Mouse (Mus musculus) ovary, postnatal 10 days (tissue): ENCODE measurements around the gene Srpk2.
A peak's percentile ranks its signal among the peaks of the same experiment; 100 is the strongest.
"Not testable (repeated sequence)": the region's sequence is repeated elsewhere in the genome, so short reads cannot be mapped to it uniquely, and the experiment has no call there.

Experiments used
- DNase-seq: peaks from one replicate; pipeline ENCODE4 v3.0.0; 2022; ENCODE audit warnings: low spot score

Gene Srpk2

DNA sequence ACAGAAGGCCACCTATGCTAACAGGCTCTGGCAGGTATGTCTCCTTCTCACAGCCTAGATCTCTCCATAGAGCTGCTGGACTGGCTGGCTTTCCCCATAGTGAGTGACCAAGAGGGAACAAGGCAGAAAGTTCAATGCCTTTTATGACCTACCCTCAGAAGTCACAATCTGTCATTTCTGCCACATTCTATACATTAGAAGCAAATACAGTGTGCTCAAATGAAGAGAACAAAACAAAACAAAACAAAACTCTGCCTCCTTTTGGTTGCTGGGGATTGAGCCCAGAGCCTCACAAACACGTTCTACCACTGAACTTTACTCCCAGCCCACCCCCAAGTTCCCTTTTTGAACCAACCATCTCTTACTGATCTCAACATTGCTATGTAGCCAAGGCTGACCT is at the start of gene Srpk2:
Gene Srpk2, minus strand, starts transcription at position 101 of the 400 bp plus-strand sequence.
- no peak for DNase-seq

DNA sequence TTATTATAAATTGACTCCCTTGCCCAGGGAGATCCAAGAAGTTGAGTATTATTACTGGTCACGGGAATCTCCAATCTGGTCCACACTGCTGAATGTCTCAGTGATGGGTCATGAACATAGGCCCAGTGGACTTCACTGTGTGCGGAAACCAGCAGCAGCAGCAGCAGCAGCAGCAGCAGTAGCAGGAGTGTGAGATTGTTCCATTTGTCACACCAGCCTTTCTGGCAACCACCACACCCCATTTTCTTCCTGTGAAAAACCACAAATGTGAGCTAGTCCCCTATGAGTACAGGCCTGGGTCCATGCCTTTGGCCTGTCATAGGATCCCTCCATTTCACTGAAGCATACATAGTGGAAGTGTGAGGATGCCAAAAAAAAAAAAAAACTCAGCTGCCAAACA is 37.5 kb upstream of the Srpk2 start:
- DNase-seq, result no peak

DNA sequence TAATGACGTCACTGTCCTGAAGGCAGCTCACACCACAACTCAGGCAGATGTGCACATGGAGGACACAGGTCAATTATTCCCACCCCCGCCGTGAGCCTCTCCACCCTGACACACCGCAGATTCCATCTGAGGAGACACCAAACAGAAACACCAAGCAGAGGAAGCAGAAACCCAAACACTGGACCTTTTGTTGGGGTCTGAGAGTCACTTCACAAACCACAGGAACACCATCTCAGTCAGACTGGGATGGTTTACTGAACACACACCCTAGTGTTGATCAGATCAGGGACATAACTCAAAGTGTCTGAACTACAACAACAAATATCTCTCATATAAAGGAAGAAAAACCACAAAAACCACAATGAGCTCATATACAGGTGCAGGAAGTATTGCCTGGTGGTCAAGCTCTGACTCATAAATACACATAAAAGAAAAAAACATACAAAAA is 34.5 kb upstream of the Srpk2 start:
- DNase-seq, result no peak

DNA sequence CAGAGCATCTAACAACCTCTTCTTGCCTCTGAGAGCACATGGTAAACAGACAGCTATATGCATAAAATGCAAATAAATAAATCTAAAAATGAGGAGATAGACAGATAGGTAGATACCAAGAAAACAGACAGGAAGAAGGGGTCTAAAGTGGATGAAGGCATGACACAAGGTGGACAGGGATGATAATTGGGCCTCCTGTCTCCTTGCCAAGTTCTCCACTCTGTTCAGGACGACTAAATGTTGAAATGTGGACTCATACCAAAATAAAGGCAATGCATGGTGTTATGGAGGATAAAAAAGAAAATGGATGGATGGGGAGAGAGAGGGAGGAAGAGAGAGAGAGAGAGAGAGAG is 33.7 kb upstream of the Srpk2 start:
- DNase-seq, result no peak

DNA sequence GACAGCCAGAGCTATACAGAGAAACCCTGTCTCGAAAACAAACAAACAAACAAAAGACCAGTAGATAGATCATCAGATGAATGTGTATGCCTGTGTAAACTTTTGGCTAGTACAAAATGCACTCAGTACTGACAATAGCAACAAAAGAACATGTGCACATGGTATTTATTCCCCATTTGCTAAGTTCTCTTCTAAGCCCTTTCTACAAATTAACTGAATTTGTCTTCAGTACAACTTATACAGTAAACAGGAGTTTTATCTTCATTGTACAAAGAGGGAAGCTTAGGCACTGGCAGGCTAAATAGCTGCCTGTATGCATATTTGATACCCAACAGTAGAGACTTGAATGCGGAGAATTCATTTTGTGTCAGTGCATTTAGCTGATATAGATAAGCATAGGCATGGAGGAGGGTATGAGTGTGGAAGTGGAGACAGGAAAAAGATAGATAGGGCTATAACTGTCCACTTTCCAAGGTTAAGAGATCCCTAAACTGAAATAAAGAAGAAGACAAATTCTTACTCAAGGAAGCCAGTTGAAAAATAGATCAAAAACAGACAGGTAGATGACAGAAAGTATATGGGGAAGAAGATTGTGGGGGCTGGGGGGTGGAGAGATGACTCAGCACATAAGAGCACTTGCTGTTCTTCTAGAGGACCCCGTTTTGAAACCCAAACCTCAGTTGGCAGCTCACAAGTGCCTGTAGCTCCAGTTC is 33.2 kb upstream of the Srpk2 start:
- DNase-seq, result no peak

DNA sequence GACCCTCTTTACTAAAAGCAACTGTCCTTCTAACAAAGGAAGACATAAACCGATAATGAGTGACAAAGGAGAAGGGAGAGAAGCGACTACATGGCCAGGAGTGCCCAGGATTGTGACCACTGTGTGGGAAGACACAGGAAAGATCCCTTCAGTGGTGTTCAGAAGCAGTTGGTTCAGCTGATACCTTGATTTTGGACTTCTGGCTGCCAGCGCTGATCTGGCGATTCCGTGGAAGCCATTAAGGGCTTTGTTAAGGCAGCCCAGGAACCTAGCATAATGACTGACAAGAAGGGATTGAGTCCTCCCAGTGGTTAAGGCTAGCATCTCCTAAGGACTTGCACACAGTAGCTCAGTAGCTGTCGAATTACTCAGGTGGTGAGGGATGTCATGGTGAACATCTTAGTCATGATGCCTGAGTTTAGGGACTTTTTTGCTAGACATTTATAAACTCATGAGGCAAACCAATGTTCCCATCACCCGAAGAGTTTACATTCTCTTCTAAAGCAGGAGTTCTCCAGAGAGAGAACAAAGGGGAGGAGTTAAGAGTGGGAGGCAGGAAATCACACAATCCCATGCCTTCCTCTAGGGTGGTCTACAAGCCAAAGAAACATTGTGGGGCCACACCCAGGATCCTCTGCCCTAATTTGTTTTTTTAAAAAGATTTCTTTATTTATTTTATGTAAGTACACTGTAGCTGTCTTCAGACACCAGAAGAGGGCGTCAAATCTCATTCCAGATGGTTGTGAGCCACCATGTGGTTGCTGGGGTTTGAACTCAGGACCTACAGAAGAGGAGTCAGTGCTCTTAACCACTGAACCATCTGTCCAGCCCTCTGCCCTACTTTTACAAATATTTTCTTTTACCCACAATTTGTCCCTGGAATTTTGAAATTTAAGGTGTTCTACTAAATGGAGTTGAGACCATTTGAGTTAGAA is 29.3 kb upstream of the Srpk2 start:
- DNase-seq, result no peak

DNA sequence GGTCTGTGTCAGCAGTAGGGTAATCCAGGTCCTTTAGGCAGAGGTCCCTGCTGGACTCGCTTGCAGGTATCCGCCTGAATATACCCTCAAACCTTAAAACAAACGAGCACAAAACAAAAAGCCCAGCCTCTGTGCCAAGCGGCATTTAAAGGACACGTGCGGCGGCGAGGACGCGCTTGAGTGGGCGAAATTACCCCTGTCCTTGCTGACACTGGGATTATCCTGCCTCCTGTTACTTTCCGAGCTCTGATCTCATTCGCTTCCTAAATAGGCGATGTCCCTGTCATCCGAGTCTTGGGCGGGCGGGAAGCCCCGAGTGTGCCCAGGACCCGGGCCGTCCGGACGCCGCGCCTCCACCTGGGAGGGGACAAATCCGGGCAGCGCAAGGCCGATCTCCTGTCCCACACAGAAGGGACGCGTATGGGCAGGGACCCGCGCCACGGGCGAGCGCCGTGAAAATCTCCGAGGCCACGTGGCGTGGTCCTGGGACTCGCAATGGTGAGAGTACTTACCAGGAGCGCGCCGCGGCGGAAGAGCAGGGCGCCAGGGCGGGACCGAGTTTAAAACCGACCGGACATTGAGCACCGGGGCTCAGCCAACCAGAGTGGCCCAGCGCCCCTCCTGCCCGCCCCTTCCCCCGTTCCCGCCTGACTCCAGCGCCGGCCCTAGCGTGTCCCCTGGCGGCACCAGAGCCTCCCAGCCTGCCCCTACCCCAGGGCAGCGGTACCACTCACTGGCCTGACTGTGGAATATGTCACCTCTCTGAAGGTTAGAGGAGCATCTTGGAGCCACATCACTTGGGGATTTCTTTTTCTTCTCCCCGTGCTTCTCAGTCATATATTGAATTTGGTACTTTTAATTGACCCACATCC is 27.9 kb upstream of the Srpk2 start:
- peak; percentile 50 for DNase-seq

DNA sequence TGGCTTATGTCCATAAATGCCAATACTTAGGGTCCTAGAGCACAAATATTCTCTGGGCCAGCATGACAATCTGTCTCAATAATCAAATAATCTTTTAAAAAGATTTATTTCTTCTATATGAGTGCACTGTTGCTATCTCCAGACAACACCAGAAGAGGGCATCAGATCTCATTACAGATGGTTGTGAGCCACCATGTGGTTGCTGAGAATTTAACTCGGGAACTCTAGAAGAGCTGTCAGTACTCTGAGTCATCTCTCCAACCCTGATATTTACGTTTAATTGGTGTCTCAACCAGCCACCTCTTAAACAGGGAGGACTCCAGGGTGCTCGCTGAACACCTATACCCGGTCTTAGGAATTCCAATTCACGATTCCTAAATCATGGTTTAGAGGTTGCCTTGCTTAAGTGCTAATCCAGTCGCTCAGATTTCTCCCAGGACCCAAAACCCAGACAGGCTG is 27.3 kb upstream of the Srpk2 start:
- DNase-seq, result not testable (repeated sequence)

DNA sequence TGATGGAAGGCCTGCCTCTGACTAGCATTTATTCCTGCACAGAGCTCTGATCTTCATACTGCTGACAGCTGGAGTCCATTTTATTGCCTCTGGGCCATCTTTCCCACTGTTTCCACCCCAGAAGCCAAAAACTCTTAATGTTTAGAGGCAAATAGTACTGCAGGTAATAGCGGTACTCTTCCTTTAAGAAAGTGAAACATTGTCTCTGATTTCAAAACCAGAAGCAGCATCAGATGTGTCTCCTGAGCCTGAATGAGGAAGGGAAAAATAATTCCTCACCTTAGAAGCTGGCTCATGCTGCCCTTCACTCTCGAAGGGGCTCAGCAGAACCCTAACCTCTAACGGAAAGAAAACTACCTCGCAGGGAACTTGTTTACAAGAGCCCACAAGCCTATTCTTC is 26.8 kb upstream of the Srpk2 start:
- DNase-seq, result no peak

DNA sequence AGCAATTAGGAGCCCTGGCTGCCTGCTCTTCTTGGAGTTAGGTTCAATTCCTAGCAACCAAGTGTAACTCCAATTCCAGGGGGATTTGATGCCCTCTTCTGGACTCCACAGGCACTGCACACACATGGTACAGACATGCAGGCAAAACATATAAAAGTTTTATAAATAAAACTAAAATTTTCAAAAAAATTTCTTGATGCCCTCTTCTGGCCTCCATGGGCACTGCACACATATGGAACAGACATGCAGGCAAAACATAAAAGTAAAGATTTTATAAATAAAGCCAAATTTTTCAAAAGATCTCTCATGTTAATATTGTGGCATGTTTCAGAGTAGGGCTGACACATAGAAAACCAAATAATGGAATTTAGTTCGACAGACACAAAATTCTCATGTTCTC is 25.2 kb upstream of the Srpk2 start:
- no peak for DNase-seq

DNA sequence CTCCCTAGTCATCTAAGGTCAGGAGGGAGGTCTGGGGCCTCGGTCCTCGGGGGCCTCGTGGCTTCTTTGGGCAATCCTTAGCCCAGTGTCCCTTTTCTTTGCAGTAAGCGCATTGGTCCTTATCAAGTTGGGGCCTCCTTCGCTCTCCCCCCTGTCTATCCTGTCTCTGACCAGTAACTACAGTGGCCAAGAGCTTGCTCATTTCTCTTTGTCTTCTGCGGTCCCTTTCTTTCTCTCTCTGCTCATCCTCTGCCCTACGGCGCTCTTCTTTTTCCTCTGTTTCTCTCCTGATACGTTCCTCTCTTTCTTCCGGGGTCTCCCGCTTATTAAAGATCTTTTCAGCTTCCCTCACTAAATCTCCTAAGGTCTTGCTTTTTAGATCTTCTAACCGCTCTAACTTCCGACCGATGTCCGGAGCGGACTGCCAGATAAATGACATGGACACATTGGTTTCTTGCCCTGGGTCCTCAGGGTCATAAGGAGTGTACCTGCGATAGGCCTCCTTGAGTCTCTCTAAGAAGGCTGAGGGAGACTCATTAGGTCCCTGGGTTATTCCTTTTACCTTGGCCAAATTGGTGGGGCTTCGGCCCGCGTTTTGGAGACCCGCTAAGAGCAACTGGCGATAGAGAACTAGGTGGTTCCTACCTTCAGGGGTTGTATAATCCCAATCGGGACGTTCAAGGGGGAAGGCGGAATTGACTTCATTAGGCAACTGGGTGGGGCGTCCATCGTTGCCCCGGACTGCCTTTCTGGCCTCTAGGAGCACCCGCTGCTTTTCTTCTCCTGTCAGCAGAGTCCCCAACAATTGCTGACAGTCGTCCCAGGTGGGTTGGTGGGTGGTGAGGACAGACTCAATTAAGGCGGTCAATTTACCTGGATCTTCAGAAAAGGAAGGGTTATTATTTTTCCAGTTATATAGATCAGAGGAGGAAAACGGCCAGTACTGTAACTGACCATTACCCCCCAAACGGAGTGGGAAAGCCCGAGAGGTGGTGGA is 22.5 kb upstream of the Srpk2 start:
- DNase-seq, result not testable (repeated sequence)

DNA sequence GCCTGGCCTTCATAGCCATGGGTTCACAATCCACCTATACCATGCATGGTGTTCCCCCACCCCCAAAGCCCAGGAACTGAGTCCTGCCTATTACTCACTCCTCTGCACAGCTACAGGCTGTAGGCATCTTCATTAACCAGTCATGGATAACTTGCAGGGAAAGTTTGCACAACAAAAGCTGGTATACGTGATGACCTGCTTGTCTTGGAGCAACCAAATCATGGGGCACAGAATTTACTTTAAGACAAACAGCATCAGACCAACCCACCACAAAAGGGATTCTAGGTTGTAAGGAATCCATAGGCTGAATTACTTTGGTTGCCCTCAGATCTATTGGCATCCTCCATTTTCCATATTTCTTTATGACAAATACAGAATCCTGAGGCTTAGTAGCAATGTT is 13.0 kb upstream of the Srpk2 start:
- DNase-seq, result no peak

DNA sequence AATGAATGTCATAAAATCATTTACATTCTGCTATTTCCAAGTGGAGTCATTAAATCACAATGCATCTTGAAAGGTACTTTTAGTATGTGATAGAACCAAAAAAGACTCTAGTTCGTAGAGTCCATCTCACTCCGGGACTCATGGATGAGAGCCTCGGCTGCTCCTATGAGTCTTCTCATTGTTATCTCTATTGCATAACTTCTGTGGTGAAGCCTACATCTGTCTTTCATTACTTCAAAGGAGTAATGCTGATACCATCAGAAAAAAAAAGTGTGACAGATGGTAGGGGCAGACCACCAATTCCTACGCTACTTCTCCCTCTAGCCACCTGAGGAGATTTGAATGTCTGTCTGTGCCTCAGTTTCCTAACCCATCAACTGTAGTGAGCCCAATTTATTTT is 986 bp downstream of the Srpk2 start:
- no peak for DNase-seq

DNA sequence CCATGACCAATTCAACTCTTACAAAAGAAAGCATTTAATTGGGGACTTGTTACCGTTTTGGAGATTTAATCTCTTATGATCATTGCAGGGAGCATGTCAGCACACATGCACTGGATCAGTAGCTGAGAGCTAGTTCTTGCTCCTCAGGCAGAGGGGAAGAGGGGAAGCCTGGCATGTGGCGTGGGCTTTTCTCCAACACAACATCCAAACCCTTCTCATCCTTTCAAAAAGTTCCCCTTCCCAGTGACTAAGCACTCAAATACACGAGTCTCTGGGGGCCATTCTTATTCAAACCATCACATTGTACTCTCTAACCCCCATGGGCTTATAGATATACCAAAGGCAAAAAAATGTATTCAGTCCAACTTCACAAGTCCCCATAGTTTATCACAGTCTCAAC is 5.4 kb downstream of the Srpk2 start:
- DNase-seq, result no peak

DNA sequence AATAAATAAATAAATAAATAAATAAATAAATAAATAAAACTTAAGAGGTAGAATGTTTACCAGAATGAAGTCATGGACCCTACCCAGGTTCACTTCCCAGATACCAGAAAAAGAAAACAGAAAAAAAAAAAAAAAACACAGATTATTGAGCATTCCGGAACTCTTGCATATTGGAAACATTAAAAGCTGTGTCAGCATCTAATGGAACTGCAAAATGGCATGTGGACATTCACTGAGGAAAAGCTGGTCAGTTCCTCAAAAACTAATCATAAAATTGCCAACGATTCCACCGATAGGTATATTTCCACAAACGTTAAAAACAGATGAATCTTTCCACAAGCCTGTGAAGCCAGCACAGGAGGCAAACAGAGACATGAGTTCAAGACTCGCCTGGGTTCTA is 6.5 kb downstream of the Srpk2 start:
- DNase-seq, result no peak

DNA sequence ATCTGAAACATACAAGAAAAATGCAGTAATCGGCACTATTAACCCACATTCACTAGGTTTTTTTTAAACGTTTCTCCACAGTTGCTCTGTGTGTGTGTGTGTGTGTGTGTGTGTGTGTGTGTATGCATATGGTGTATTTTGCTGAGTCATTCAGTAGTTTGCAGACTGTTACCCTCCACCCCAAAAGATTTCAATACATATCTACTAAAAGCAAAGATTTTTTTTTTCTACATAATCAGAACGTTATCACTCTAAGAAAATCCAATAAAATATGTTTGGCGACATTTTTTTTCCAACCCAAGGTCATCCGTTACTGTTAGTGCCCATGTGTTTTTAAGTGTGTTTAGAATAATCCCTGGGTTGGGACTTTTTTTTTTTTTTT is 7.4 kb downstream of the Srpk2 start:
- DNase-seq, result no peak

DNA sequence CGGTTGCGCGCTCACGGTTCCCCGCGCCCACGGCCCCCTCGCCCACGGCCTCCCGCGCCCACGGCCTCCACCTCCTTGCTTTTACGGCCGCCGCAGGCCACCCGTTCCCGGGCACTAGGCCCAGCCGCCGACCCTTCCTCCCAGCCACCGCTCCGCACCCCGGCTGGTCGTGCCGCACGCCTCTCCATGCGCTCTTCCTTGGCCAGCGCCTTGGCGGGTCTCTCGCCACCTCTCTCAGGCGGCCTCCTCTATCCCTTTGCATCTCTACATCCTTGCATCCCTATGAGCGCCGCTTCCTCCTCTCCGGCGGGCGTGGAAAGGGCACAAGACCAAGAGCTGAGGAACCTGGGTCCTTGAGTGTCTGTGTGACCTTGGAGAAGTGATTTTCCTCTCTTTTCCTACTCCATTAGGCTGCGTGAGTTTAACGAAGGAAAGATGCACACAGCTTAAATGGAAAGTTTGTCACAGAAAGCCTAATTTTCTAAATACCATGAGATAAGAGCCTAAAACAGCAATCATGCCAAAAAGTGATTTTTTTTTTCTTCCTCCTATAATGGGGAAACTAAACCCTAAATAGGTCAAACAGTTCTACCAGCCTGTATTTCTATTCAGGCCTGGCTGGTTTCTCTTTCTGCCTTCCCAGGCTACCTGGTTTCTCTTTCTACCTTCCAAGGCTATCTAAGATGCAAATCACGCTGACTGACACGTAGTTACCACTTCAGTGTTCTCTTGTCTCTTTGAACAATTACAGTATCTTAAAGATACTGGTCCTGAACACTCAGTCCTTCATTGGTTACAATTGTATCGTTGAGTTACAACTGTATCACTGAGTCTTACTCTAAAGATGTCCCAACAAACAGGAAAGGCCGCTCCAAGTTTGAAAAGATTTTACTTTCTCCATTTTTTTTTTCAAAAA is 8.0 kb downstream of the Srpk2 start:
- DNase-seq, result peak; percentile 12

DNA sequence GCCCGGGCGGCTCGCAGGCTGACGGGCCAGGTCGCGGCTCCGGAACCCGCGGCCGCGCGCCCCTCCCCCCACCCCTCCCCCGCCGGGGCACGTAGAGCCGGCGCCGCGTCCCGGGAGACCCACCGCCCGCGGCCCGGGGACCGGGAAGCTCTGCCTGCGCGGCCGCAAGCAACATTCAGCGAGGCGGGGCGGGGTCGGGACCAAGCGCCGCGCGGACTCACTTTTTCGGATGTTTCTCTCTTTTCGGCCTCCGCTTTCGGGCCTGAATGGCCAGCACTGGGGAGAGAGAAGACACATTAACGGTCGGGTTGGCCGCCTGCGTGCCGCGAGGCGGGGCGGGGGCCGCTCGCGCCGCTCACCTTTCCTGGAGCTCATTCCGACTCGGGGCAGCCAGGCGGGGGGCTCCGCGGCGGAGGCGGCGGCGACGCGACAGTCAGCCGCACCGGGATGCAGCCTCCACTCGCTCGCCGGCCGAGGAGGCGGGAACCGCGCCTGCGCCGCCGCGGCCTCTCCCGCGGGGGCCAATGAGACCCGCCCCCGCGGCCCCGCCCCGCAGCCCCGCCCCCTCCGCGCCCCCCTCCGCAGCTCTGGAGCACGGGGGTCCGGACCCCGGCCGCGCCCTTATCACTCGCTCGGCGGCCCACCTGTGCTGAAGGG is 8.8 kb downstream of the Srpk2 start:
- peak; percentile 33 for DNase-seq

DNA sequence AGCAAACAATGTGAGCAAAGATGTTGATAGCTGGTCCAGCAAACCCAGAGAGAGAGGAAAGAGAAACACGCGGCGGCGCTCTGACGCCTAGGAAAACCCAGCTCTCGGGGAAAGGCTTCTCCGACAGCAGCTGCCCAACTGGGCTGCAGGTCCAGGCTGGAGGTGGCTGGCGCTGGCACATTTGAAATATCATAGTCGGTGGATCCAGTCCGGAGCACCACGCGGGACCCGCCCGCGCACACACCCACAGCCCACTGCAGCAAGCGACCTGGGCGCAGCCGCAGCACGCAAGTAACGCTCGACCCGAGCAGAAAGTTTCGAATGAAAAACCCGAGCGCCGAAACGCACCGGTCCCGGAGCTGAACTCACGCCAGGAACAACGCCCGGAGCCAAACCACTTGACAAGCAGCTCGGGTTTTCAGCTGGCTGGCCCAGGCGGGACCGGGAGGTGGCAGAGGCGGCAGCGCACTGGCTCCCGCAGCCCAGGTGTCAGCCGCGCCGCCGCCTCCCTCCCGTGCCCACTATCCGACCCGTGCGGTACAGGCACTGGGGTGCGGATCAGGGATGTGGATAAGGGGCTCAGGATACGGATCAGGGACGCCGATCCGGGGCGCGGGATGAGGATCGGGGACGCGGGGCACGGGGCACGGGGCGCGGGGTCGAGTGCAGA is 9.5 kb downstream of the Srpk2 start:
- DNase-seq, result peak; percentile 38
